Mouse (Mus musculus) ES-Bruce4 (cell line): ENCODE data around the gene Col5a1.

Source experiments
- CTCF ChIP-seq: IDR thresholded peaks from one replicate; pipeline ENCODE4 v1.8.1; 2011; ENCODE audit warnings: low read depth, low read length
- POLR2A ChIP-seq: IDR thresholded peaks from one replicate; pipeline ENCODE4 v1.8.1; 2011; ENCODE audit warnings: low read length; ENCODE audit not compliant: insufficient read depth

DNA sequence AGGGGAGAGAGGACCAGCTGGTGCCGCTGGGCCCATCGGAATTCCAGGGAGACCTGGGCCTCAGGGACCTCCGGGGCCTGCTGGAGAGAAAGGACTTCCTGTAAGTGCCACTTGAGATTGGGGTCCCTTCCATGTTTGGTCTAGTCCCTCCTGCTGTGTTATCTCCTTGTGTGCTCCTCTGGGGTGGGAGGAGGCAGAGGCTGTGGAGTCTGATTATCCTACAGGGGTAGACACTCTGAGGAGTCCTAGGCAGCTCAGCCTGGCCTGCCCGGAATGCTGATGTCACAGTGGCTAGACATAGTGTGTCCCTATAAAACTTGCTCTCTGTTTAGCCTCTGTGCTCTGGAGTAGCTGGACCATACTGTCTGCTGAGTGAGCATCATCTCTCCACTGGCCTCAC is 119.0 kb downstream of the Col5a1 start:
- TF ChIP-seq POLR2A (no peak), CTCF (no peak)
